Mouse (Mus musculus) MEL-GATA-1-ER (cell line): Measurements from ENCODE around the gene Zbtb21.
"Not testable (repeated sequence)": the region's sequence is repeated elsewhere in the genome, so short reads cannot be mapped to it uniquely, and the experiment has no call there.

Experiments used
- DNase-seq: peaks from one replicate; pipeline ENCODE4 v3.0.0-alpha.2; 2012; ENCODE audit warnings: low read depth; ENCODE audit errors: extremely low read depth

The Zbtb21 gene

DNA sequence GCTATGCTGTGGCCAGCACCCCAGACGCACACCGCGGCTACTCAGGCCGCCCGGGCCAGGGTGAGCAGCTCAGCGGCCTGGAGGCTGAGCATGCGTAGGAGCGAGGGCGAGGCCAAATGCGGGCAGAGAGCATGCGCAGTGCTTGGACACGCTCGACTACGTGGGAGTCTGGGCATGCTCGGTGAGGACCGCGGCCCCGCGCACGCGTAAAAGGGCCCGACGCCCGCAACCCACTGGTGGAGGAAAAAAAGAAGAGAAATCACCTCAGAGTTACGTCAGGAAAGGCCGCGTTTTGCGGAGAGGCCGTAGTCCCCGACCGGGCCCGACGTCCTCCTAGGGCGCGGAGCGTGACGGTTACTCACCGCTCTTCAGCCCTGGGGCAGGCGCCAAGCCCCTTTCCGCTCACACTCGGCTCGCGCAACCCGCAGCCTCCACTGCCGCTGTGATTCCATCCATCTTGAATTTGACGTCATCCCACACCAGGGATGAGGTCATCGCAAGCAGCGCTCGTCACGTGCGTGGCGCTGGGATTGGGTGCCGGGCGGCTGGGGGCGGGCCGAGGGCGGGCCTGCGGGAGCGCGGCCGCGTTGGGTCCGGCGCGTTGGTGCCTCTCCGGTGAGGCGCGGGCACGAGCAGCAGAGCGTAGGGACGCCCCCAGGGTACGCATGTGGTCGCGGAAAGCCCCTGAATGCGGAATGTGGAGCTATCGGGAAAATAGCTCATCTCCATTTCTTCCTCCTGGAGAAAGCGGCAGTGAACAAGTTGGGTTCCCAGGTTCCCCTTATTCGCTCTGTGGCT, at the start of gene Zbtb21, which contains the start of gene C2cd2:
TSS of gene Zbtb21 (minus strand) at position 472 of the 798 bp plus-strand sequence.
TSS of gene C2cd2 (minus strand) at position 448 of the 798 bp plus-strand sequence.
- peak; percentile 79 for DNase-seq

DNA sequence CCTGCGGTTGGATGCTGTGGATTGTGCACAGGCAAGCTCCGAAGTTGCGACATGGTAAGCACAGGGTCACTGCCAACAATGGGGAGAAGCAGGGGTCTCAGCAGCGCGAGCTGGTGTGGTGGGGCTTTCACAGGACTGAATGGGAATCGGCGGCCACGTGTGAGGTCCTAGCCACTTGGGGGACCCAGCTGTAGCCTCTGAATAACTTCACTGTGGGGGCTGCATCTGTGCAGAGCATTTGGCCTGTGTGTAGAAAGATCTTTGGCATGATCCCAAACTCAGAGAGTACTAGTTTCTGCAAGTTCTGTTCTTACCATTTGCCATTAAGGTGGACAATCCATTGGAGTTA, 34.9 kb upstream of the Zbtb21 start:
- not testable (repeated sequence) for DNase-seq

DNA sequence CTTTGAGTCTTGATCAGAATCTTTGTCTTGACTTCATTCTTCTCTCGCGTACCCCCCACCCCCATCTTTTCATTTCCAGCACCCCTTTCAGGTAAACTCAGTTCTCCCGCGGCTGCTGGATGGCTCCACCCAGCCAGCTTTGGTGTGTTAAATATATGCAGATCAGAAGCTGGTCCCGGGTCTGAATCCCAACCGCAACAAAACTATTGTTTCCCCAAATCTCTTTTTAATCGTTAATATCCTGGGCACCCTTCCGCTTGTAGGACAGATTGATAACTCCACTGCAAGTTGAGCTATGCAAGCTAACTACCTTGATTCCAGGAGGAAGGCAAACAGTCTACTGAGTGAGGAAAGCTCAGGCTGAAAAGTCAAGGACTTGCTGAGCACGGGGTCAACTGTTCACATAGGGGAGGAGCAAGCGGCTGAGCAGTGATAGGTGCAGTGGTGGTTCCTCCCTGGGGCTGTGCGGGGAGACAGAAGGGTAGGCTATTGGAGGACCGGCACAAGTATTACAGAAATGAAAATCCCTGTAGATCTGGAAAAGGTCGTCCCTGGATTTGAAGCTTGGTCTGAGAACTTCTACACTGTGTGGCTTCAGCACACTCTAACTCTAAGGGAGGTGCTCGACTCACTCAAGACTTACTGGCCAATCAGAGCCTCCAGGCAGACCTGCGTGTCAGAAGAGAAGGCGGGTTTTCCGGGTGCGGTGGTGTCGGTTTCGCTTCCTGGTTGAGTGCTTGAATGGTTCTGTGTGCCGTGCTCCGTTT, 34.4 kb upstream of the Zbtb21 start, which contains the start of gene B230307C23Rik:
TSS of gene B230307C23Rik (plus strand) at position 700 of the 767 bp plus-strand sequence.
- peak; percentile 87 for DNase-seq

DNA sequence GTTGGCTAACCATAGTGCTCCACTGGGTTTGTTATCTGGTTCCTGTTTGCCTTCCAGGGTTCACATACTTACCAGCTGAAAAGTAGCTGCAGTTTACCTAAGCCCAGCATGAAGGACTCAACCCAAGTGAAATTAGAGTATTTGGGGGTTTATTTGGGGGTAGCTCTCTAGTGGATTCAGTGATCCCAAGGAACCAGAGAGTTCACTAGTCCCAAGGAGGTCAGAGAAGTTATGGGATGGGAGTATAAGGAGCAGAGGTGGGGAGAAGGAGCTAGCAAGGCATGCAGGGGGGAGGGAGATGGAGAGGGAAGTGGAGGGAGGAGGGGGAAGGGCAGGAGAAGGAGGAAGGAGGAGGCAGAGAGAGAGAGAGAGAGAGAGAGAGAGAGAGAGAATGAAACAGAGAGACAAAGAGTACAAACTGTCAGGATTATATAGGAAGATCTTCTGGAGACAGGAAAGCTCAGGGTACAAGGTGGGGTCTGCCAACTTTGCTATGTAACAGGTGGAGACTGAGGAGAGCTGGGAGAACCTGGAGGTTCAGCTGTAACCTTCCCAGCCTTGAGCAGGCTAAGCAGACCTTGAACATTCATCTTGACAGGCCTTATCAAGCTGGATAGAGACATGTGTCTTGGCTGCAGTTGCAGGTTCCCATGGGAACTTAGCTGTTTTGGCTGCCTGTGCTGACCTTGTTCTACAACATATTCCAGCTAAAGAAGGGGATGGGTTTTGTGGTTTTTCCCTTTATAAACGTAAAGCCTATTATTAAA, 33.6 kb upstream of the Zbtb21 start:
- DNase-seq, result peak; percentile 68

DNA sequence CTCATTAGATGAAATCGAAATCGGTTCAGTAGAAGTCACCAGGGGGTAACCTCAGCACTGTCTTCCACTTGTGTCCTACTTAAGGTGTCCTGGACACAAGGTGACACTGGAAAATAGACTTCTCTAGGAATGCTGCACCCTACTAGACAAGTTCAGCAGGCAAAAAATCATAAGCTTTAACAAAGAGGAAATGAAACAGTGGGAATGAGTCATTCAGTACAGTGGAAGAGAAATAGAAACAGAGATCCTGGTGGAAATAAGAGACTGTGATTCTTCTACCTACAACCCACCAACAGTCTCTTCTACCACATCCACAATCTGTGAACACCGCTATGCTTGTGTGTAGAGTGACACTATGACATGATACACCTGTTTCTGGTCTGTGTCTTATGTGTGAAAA, 30.1 kb upstream of the Zbtb21 start:
- not testable (repeated sequence) for DNase-seq

DNA sequence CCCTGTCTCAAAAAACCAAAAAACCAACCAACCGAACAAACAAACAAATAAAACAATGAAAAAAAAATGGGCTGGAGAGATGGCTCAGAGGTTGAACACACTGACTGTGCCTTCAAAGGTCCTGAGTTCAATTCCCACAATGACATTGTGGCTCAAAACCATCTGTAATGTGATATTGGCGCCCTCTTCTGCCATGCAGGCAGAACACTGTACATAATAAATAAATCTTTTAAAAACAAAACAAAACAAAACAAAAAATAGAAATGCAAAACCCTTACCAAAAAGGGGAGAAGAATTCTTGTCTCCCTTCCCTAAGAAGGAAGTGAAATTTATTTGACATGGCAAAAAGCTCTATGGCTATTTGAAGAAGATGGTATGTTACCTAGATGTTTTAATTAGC, 29.1 kb upstream of the Zbtb21 start:
- DNase-seq, result no peak

DNA sequence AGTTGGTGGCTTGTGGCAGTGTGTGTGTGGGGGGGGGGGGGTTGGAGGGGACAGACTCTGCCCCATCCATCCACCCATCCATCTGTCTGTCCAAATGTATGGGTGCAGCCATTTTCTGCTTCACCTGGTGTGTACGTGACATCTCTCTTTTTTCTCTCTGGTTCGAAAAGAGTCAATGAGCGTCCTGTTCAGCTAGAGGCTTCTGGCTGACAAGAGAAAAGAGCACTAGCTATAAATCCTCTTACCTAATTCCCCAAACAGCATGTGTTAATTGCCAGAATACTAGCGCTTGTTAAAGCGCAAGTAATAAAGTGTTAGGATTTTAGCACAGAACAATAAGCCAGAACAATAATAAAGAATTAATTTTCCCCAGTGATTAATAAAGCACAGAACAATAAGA, 22.2 kb upstream of the Zbtb21 start:
- no peak for DNase-seq

DNA sequence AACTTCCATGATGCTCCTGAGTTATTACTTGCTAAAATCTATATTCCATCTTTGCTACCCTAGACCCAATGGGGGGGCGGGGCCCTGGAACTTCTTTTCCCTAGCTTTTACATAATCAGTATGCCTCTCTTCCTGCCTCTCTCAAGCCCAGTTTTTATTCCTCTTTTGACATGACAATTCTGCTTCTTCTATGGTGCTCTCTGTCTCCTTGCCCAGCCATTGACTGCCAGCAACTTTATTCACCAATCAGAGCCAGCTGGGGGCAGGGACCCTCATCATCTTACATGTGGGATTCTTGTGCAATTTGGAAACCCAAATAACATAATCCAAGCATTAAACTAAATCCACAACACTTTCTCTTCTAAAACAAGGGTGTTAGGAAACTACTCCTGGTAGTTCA, 18.9 kb upstream of the Zbtb21 start:
- no peak for DNase-seq

DNA sequence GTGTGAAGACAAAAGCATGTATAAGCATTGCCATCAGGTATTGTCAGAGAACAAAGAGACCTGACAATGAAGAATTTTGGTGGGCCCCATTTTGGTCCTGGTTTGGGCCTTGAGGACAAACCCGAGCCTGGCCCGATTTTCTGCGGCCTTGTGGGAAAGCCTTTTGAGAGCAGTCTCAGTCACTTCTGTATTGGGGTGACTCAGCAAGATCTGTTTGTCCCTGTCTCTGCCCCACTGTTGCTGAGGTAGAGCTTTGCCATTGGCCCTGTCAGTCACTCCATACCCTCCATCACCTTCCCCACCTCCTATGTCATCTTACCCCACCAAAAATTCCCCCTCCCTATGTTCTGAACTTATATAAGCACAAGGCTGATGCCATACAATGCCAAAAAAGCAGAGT, 15.3 kb upstream of the Zbtb21 start:
- DNase-seq, result no peak

DNA sequence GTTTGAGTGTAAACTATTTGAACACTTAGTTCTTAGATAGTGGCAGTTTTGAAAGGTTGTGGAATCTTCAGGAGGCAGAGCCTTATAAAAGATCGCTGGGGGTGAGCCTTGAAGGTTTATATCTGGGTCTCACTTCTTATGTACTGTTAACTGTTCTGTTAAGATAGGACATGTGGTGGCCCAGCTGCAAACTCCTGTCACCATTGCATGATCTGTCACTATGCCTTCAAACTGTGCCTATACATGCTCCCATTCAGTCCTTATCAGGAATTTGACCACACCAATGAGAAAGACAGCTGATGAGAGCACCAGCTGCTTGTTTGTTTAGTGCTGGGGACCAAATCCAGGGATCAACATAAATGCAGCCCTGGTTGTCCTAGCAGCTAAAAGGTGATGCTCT, 14.9 kb upstream of the Zbtb21 start:
- no peak for DNase-seq

DNA sequence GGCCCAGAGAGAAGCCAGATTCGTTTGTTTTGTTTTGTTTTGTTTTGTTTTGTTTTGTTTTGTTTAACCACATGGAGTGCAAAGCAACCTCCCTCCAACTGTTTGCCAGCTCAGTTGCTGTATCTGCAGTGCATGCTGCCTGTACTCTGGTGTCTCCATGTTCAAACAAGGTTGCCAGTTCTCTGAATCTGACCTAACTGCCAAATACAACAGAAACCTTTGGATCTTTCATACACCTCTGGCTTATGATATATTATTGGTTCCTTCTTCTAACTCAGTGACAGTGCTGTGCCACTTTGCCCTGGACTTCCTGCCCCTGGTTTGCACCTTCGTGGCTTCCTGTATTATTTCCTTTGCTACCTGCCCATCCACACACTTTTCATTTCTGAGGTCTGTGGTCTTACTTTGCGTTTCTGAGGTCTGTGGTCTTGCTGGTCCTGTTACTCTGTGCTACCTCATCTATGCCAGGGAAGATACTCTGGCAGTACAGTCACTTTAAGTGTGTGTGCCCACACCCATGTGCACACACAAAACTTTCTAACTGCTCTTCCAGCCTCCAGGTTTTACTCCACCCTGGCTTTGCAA, 1.6 kb upstream of the Zbtb21 start:
- no peak for DNase-seq

DNA sequence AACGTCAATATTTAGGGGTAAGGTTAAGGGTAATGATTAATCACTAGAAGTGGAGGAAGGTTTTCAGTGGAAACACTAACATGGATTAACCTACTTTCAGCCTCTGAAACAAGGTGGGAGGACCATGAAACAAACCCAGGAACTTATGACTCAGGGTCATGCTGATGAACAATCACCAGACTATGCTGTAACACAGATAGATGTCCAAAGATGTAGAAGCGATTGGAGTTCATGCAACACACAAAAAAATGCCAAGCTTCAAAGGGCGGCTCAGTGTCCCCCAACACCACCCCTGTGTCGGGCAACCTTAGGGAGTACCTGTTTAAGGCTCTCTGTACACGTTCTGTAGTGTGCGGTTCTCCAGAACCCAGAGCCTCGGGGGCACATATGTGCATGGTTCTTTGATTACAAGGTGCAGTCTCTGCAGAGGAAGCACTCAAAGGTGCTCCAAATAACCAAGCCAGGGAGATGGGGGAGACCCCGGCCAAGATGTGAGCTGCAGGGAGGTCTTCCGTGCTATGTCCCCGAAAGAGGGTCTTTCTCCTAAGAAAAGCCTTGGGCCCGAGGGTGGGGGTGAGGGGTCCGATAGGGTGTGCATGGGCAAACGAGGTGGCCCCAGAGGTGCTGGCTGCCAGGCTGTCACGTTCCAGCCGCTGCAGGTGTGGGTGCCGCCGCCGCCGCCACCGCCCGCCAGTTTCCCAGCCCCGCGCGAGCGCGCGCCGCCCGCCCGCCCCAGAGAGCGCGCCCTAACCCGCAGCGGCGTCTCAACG, 856 bp downstream of the Zbtb21 start:
- DNase-seq, result peak; percentile 16

DNA sequence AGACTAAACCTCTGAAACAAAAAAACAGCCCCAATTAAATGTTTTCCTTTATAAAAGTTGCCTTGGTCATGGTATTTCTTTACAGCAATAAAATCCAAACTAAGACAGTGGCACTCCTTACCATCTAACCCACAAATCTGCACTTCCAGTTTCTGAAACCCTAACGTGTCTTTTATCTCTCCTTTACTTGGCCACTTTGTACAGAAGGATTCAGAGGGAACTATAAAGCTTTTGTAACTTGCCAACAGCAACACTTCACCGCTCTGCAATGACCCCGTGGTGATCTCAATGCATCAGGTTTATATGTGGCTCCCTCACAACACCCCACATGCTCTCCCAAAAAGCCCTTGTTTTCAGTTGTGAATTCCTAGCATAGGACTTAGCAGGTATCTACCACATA, 2.1 kb downstream of the Zbtb21 start:
- DNase-seq, result peak; percentile 26

DNA sequence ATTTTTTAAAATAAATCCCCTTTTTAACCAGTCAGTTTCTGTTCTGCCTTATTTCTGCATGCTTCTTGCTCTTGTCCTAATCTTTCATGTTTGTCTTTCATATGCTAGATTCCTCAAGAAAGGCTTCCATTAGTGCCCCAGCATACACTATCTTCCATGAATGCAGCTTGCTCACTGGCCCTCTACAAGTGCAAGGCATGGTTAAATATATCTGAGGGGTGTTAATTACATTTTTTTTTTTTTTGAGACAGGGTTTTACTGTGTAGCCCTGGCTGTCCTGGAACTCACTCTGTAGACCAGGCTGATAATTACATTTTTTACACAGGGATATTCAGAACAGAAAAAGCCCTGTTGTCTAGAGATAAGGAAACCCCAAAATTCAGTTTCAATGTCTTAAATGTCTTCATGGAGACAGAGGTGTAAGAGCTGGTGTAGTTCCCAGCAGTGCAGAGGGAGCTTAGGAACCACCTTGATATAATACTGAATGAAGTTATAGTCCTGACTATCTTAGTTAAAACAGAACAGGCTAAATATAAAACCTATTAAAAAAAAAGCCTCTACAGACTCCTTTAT, 3.9 kb downstream of the Zbtb21 start:
- DNase-seq, result peak; percentile 62

DNA sequence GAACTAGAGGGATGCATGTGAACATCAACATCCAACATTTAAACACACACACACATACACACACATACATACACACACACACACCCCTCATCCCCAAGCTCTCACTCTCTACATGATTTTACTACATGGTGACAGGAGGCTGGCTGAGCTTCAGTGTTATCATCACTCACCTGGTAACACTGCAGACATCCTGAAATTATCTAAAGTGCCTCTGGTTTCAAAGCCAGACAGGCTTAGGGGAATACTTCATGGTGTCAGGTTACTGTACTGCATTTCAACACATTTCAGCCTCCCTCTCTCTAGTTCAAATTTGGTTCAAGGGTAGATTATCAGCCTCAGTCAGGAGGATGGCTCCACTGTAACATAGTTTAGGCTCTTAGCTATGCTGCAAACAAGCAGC, 4.8 kb downstream of the Zbtb21 start:
- peak; percentile 26 for DNase-seq

DNA sequence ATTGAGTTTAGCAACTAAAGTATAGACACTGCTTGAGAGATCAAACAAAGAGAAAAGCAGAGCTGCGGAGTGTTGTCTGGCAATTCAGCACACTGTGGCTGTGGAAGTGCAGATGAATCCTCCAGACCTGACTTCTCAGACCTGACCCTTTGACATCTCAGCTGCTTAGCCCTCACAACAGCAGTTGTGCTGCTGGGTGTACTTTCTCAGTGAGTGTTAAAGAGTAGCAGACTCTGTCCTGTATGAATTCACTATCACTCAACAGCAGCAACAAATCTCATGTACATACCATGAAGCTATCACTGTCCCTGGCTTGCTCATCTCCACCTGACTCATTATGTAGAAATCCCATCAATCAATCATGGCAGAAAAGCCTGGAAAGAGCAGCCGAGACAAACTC, 6.4 kb downstream of the Zbtb21 start:
- no peak for DNase-seq

DNA sequence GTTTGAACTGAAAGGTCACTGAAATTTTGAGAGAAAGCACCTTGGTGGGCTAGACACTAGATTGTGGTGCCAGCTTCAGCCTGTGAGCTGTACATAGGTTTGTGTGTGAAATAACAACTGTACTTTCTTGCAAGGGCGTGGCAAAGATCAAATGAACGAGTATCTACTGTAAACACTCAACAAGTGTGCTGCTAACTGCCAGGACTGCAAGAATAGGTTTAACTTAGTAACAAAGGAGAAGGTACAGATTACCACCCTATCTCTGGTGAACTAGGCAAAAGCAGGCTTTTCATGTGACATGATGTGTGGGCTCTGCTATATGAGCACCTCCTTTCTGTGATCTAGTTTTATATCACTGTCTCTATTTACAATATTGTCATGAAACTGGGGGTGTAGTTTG, 9.1 kb downstream of the Zbtb21 start:
- DNase-seq, result no peak

DNA sequence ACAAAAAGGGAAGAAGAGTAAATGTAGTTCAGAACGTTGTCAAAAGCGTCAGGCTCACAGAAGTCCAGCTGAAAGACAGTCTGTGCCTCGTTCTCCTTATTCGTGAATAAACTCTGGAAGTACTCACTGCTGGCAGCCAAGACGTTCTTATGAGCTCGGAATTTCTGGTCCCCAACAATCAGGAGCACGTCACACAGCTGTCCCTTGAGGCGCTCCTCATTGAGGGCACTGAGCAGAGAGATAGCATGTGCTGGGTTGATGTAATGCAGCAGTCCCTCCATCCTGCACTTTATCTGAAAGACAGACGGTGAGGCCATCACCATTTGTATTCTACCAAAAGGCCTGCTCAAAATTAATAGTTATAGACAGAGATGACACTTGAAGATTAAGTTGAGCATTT, 9.6 kb downstream of the Zbtb21 start:
- no peak for DNase-seq

DNA sequence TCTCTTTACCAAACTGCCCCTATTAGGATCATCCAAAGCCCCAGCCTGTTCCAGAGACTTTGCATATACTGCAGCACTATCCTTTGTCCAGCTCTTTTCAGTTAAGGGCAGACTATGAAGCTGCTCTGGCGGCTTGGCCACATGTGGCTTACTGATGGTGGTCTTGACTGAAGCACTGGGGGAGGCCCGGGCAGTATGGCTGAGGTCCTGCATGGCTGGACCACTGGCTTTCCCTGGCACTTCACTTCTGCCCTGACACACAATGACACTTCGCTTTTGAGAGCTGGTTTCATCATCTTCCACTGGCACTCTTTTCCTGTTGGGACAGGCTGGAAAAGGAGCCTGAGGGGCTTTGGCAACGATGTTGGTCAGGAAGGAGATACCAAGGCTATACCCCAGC, 10.1 kb downstream of the Zbtb21 start:
- DNase-seq, result no peak

DNA sequence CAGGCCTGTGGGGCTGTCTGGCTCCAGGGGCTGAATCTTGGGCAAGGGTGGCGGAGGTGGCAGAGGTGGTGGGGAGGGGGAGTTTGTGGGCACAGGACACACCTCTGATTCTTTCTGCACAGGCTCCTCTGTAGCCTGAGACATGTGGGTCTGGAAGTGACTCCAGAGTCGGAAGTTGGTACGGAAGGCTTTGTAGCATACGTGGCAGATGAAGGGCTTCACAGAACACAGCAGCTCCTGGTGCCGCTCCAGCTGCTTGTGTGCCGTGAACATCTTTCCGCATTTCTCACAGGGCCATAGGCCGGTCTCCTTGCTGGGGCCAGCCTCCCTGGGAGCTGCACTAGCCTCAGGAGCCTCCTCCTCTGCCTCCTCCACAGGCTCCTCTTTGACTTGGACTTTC, 12.4 kb downstream of the Zbtb21 start:
- no peak for DNase-seq
